Mouse (Mus musculus) frontal cortex, postnatal 36 days (tissue): ENCODE measurements at regions not wholly inside any gene's neighbourhood (a gene's known extent, or its start where the extent isn't known, plus 50 kb on each side); places are given as distances from the start of the nearest gene placed in this dataset.
A peak's percentile ranks its signal among the peaks of the same experiment; 100 is the strongest.

ENCODE experiments used
- DNase-seq, 2 experiments: peaks; one replicate each; pipeline ENCODE4 v3.0.0; 2022; ENCODE audit warnings: low spot score in 2 of 2

- DNase-seq, result no peak
Observed at GRCm38 (mm10) chr3:143447005-143447709, 565.4 kb upstream of the Pkn2 start.

GRCm38 (mm10) chr3:143417401-143417800 is 535.6 kb upstream of the Pkn2 start:
- DNase-seq, result no peak

DNA sequence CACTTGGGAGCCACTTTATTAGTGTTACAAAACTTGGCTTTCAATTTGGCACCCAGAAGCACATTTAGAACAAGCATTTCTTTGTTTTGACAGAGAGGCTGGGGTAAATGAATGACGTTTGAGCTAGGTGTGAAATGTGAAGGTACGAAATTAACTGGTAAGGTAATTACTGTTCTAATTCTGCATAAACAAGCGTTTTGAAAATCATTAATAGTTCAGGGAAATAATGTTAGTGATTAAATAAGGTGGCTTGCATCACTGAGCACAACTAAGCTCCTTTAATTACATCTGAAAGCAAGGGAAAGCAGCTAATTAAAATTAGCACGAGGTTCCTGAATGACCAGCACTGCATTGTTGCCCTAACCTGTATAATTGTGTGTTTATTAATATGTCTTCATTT is 529.9 kb upstream of the Pkn2 start:
- no peak for DNase-seq

DNA sequence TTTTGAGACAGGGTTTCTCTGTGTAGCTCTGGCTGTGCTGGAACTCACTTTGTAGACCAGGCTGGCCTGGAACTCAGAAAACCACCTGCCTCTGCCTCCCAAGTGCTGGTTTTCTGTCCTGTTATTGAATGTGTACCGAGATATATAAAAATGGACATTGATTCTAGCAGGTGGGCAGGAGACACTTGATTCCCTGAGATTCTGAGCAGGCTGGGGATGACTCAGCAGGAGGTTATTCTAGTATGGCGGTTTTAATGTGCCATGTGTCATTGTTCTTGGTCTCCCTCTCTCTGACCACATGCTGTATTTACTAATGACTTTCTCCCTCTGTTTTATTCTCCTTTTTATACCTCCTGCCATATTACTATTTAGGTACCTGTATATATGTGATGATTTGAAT is 517.2 kb upstream of the Pkn2 start:
- DNase-seq, result no peak

DNA sequence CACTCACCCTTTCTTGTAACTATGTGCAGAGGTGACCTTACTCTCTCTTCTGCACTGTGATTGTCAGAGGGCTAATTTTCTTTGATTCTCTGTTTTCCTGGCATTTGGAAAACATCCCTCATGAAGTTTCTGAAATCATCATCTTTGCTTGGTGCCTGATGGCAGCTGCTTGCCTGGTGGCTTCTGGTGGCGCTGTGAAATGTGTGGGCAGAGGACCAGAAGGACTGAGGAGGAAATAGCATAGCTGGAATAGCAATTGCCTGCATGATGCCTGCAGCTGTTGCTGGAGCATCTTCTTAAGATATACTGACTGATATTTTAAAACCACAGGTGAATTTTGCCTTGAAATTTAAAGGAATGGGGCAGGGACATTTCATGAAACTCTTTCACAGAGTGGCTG is 502.6 kb upstream of the Pkn2 start:
- peak; percentile 68 to 87 for DNase-seq

DNA sequence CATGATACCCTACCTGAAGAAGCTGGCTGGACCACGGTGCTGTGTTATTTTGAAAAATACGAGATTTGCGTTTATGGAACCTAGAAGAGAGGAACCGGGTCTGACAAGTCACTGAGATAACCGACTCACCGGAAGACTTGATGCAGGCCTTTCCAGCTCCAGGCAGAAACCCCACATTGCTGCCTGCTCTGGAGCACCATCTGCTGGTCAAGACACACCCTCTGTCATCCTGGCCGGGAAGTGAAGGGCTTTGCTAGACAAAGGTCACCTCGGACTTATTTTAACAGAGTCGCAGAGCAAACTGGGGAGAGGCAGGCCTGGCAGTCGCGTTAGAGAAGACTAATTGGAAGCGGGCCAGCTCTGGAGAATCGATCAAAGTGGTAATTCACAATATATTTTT is 497.4 kb upstream of the Pkn2 start:
- DNase-seq, result peak; percentile 70 to 74

GRCm38 (mm10) chr3:143377446-143377845 is 495.6 kb upstream of the Pkn2 start:
- no peak for DNase-seq

DNA sequence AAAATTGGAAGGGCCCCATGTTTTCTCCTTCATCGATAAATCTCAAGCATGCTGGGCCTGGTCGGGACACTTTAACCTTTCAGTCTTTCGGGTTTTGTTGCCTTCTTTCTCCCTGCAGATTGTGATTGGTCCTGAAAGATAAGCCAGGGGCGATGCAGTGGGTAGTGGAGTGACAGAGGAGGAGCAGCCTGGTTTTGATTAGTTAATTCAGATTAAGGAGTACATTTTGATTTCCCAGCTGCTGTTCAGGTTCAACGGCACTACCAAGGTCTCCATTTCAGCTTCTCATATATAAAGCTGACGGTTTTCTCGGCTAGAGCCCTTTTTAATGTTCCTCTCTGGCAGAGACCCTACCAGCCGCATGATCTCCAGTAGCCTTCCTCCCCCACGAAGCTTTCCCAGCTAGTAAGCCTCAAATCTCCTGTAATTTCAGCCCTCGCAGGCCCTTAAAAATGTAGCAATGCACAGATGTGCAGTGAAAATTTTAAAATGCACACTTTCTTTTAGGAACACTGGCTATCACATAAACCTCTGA is 493.8 kb upstream of the Pkn2 start:
- no peak for DNase-seq

GRCm38 (mm10) chr3:143373501-143373900 is 491.7 kb upstream of the Pkn2 start:
- DNase-seq, result no peak

GRCm38 (mm10) chr3:143369002-143369401 is 487.2 kb upstream of the Pkn2 start:
- DNase-seq, result no peak

- no peak for DNase-seq
Observed at GRCm38 (mm10) chr3:143340032-143340431, 458.2 kb upstream of the Pkn2 start.

GRCm38 (mm10) chr3:143333339-143333738 is 451.5 kb upstream of the Pkn2 start:
- no peak for DNase-seq

DNA sequence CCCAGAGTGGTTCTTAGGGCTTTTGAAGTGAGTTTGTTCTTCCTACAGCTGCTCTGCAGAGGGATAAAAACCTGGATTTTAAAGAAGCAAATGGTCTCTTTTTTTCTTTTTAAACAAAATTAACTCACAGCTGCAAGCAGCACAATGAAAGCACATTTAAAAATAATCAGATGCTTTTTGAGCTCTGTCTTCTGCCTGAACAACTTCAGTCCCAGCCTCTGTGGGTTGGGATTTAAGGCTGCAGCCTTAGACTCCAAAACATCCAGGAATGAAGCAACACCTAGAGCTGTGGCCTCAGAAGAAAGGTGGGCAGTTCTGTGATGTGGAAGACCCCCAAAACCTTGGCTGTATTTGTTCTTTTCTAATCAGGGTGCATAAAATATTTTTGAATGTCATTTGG is 446.7 kb upstream of the Pkn2 start:
- no peak for DNase-seq

GRCm38 (mm10) chr3:143327652-143328051 is 445.8 kb upstream of the Pkn2 start:
- no peak for DNase-seq

GRCm38 (mm10) chr3:143316457-143316856 is 434.7 kb upstream of the Pkn2 start:
- DNase-seq, result peak; percentile 80 to 95

GRCm38 (mm10) chr3:143291793-143292192 is 410.0 kb upstream of the Pkn2 start:
- DNase-seq, result peak in 1 of 2 experiments; percentile 60

- DNase-seq, result peak; percentile 55 to 78
Observed at GRCm38 (mm10) chr3:143264132-143264531, 382.3 kb upstream of the Pkn2 start.

DNA sequence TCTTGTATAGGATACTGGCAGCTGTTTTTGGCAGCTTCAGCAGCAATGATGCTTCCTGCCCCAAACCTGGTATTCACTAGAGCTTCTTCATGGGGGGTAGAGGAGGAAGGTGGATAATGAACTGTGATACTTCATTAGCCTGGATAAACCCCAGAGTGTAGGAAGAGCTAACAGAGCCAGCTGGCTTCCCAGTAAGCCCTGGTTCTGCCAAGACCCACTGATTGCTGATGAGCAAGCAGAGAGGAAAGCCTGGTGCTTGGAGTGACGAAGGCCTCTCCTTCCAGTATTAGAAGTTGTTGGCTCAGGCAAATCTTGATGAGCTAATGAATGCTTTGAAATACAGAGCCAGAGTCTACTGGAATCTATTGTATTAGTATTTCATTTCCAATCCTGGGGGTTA is 370.8 kb upstream of the Pkn2 start:
- no peak for DNase-seq

DNA sequence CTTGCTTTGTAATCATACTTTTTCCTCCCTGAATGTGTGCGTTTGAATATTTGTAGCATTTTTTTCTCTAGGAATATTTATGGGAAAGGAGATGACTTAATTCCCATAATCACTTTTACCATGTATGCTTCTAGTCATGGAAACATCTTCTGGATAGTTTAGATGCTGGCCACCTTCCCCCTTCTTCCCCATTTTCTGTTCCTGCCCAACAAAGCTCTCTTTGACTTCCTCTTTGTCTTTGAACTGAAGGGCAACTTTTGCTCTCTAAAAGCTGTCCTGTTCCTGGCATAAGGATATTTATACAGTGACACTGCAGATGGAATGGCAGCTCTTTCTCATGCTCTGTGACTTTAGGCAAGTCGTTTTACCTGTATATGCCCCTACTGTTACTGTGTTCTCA is 370.2 kb upstream of the Pkn2 start:
- no peak for DNase-seq

- DNase-seq, result no peak
Observed at GRCm38 (mm10) chr3:143242691-143243090, 360.9 kb upstream of the Pkn2 start.

DNA sequence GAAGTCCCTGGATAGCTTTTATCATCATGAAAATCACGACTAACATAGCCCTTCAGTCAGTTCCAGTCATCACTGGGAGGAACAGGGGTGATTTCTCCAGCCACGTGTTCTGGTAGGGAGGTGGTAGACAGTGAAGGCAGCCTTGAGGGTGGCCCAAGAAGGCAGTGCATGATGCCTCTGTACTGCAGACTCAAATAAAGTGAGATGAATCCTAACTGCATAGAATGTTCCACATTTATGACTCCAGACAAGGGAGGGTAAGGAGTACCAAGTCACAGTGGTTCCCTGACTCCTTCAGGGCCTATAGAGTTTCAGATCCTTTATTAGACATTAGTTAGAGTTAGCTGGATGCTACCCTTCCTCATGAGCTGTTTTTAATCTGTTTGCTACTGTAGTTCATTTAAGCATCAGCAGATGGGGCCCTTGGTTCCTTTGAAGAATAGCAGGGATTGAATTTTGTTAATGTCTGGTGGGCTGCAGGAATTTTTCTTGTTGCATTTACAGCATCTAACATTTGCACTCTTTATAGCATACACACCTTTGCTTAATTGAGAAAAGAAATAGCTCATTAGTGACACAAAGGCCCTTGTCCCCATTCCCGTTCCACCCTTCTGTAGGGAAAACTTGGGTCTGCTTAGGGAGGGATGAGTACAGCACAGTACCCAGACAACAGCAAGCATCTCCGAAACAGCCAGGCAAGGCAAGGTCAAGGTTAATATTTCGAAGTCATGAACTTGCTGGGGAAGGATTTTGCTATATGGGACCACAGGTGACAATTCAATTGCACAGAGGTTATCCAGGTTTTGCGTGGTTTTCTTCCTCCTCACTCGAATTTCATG is 359.0 kb upstream of the Pkn2 start:
- peak in 1 of 2 experiments; percentile 69 for DNase-seq

GRCm38 (mm10) chr3:143238546-143238945 is 356.7 kb upstream of the Pkn2 start:
- DNase-seq, result peak in 1 of 2 experiments; percentile 66
